Mouse (Mus musculus): ENCODE results near the gene Unc5b. TPM values are rescaled to one million over a fixed set of nuclear protein-coding genes. Genes with fewer than 3 reads are reported as not detected.

The Unc5b gene
- total and polyA plus RNA-seq, 2 experiments from 2014 or later, result 1.6 to 15.9 TPM

GRCm38 (mm10) chr10:60827901-60828670 is 3.3 kb downstream of the Unc5b start:
- no peak overlapping the region for H3K27ac ChIP-seq (ENCODE audit: low read depth, low read length)

DNA sequence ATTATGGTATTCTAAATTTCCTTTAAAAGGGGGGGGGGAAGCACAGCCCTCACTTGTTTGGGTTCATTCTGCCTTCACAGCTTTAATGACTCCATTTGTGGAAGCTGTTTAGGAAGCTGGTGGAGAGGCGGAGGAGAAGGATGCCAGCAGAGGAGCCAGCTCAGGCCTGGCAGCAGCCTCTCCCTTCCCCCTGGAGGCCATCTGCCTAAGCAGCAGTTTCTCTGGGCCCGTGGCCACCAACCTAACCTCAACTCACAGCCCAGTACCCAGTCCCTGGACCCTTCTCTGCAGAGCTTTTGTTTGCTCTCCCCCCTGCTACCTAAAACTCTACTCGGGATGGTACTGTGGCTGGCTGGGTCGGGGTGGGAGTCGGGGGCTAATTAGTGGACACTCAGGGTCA is 4.1 kb downstream of the Unc5b start:
- H3K9me3 ChIP-seq (ENCODE audit: low read length), result no peaks in the 10 kb centered on the region

More at GRCm38 (mm10) chr10:60827901-60828670, 3.3 kb downstream of the Unc5b start:
- DNase-seq (no peak), ATAC-seq (no peak)
- no peaks in the 10 kb centered on the region for H3K36me3 ChIP-seq (ENCODE audit: insufficient read depth)
- peaks cover 32% of the 10 kb centered on the region for H3K27me3 ChIP-seq (ENCODE audit: insufficient read depth, low read length)
- H3K4me1 ChIP-seq (ENCODE audit: insufficient read depth), result 0 out of 2 replicates have a peak, but pooled peaks cover 19% of the 10 kb centered on the region
- H3K9ac ChIP-seq, result no peak overlapping the region
- no peak for TF ChIP-seq CTCF (IDR thresholded peaks at IDR 0.05; ENCODE audit: low read depth)
- H3K9me3 ChIP-seq (ENCODE audit: low read length), result no peaks in the 10 kb centered on the region
- H3K4me2 ChIP-seq (ENCODE audit: low read depth), result peak overlapping the region; percentile 13
- H3K4me3 ChIP-seq (ENCODE audit: low read depth, low read length), result no peak overlapping the region
- 50% methylated on average over 17 of the region's 17 CpGs for WGBS

GRCm38 (mm10) chr10:60826461-60827237 is 4.7 kb downstream of the Unc5b start:
- Histone ChIP-seq H3K36me3 (ENCODE audit: insufficient read depth) (no peaks in the 10 kb centered on the region), H3K9ac (peak overlapping the region; percentile 58), H3K4me3 (ENCODE audit: low read depth, low read length) (peak overlapping the region; percentile 45), H3K27me3 (ENCODE audit: insufficient read depth, low read length) (peaks cover 23% of the 10 kb centered on the region), H3K27ac (ENCODE audit: low read depth, low read length) (no peak overlapping the region), H3K9me3 (ENCODE audit: low read length) (no peaks in the 10 kb centered on the region), H3K4me2 (ENCODE audit: low read depth) (peak overlapping the region; percentile 92), H3K4me1 (ENCODE audit: insufficient read depth) (0 out of 2 replicates have a peak, but pooled peaks cover 19% of the 10 kb centered on the region)
- TF ChIP-seq CTCF (IDR thresholded peaks at IDR 0.05; ENCODE audit: low read depth), result peak; percentile 68
- DNase-seq (peak; percentile 80), ATAC-seq (peak; percentile 44)
- WGBS, result 2% methylated on average over 34 of the region's 34 CpGs

More for the DNA sequence above, 4.1 kb downstream of the Unc5b start:
- Histone ChIP-seq H3K9ac (peak overlapping the region; percentile 58), H3K36me3 (ENCODE audit: insufficient read depth) (no peaks in the 10 kb centered on the region), H3K4me2 (ENCODE audit: low read depth) (peak overlapping the region; percentile 92), H3K27me3 (ENCODE audit: insufficient read depth, low read length) (peaks cover 26% of the 10 kb centered on the region), H3K4me3 (ENCODE audit: low read depth, low read length) (peak overlapping the region; percentile 45), H3K27ac (ENCODE audit: low read depth, low read length) (no peak overlapping the region), H3K4me1 (ENCODE audit: insufficient read depth) (0 out of 2 replicates have a peak, but pooled peaks cover 19% of the 10 kb centered on the region)
- DNase-seq (peak; percentile 68), ATAC-seq (peak; percentile 12; the same call in 1 of the 2 replicates)
- WGBS, result 14% methylated on average over 5 of the region's 5 CpGs
- TF ChIP-seq CTCF (IDR thresholded peaks at IDR 0.05; ENCODE audit: low read depth), result 0 out of 2 replicates have a peak, but pooled peaks have one; percentile 4

DNA sequence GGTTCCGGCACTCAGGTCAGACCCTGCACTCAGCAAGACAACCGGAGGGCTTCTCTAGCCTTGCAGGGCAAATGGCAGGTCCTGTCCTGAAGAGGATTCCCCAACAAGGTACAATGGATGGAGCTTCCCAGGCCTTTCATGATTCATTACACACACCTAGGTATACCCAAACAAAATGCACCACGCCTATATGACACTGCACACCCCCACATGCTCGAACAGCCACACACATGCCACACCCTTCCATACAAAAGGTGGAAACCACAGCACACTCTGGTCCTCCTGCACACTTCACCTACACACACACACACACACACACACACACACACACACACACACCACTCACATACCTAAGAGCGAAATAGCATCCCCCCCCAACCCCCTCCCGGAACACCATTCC is 5.4 kb downstream of the Unc5b start:
- Histone ChIP-seq H3K27ac (ENCODE audit: low read depth, low read length) (no peak overlapping the region), H3K4me1 (ENCODE audit: insufficient read depth) (0 out of 2 replicates have a peak, but pooled peaks cover 19% of the 10 kb centered on the region), H3K9ac (no peak overlapping the region; the same call in 1 of the 2 replicates), H3K36me3 (ENCODE audit: insufficient read depth) (no peaks in the 10 kb centered on the region), H3K27me3 (ENCODE audit: insufficient read depth, low read length) (peaks cover 23% of the 10 kb centered on the region), H3K4me2 (ENCODE audit: low read depth) (peak overlapping the region; percentile 92), H3K9me3 (ENCODE audit: low read length) (no peaks in the 10 kb centered on the region), H3K4me3 (ENCODE audit: low read depth, low read length) (peak overlapping the region; percentile 45; the same call in 1 of the 2 replicates)
- no peak for ATAC-seq
- no peak for TF ChIP-seq CTCF (IDR thresholded peaks at IDR 0.05; ENCODE audit: low read depth)
- 70% methylated on average over 6 of the region's 6 CpGs for WGBS
- no peak for DNase-seq

GRCm38 (mm10) chr10:60823744-60824143 is 7.6 kb downstream of the Unc5b start:
- ATAC-seq (no peak), DNase-seq (no peak)
- WGBS, result 68% methylated on average over 8 of the region's 8 CpGs

DNA sequence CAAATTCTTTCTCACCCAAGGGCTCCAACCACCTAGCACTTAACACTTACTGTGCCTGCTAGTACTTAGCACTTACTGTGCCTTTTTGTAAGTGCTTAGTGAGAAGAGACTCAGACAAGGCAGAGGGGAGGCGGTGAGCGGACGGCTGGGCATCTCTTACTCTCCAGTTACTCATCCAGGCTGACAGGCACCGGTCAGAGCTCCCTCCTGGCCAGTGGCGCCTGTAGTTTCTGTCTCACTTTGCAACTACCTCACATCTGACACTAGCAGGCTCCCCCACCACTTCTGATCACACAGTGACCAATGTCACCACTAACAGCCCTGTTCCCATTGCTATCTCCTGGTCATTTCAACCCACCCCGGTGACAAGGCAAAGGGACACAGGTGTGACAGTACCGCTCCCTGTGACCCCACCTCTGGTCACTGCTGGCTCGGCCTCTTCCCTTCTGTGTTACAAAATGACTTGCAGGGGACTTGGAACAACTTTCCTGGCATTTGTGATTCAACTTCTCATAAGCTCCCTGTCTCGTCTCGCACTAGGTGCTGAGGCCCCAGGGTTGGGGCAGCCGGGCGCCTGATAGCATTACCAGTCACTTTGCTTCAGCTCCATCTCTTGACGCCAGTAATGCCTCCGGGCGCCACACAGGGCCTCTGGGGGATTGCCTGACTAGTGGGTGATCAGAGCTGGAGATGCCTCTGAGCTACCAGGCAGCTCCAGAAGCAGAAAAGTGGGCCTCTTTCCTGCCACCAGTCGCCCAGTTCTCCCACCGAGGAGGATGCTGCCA is 8.5 kb downstream of the Unc5b start:
- Histone ChIP-seq H3K4me3 (ENCODE audit: low read depth, low read length) (no peak overlapping the region), H3K9me3 (ENCODE audit: low read length) (no peaks in the 10 kb centered on the region), H3K27me3 (ENCODE audit: insufficient read depth, low read length) (peaks cover under 1% of the 10 kb centered on the region; the same call in 1 of the 2 replicates), H3K9ac (no peak overlapping the region), H3K36me3 (ENCODE audit: insufficient read depth) (no peaks in the 10 kb centered on the region), H3K4me2 (ENCODE audit: low read depth) (no peak overlapping the region), H3K27ac (ENCODE audit: low read depth, low read length) (no peak overlapping the region), H3K4me1 (ENCODE audit: insufficient read depth) (0 out of 2 replicates have a peak, but pooled peaks cover 4% of the 10 kb centered on the region)
- WGBS, result 81% methylated on average over 17 of the region's 17 CpGs
- ATAC-seq, result no peak
- TF ChIP-seq CTCF (IDR thresholded peaks at IDR 0.05; ENCODE audit: low read depth), result no peak
- no peak for DNase-seq

More at GRCm38 (mm10) chr10:60823744-60824143, 7.6 kb downstream of the Unc5b start:
- Histone ChIP-seq H3K4me2 (ENCODE audit: low read depth) (no peak overlapping the region), H3K36me3 (ENCODE audit: insufficient read depth) (no peaks in the 10 kb centered on the region), H3K27ac (ENCODE audit: low read depth, low read length) (no peak overlapping the region), H3K9ac (no peak overlapping the region), H3K4me3 (ENCODE audit: low read depth, low read length) (no peak overlapping the region), H3K9me3 (ENCODE audit: low read length) (no peaks in the 10 kb centered on the region), H3K27me3 (ENCODE audit: insufficient read depth, low read length) (peaks cover 8% of the 10 kb centered on the region; the same call in 1 of the 2 replicates), H3K4me1 (ENCODE audit: insufficient read depth) (0 out of 2 replicates have a peak, but pooled peaks cover 4% of the 10 kb centered on the region)
- no peak for TF ChIP-seq CTCF (IDR thresholded peaks at IDR 0.05; ENCODE audit: low read depth)

All from forebrain, postnatal 0 days (tissue).